Mouse (Mus musculus) lung, adult 2 months (tissue): ENCODE measurements around the gene Gm6370. TPM values are rescaled to one million over a fixed set of nuclear protein-coding genes. Genes with fewer than 3 reads are reported as not detected.
"Not testable (repeated sequence)": the region's sequence is repeated elsewhere in the genome, so short reads cannot be mapped to it uniquely, and the experiment has no call there.

Experiments
- DNase-seq: peaks from one replicate; pipeline ENCODE4 v3.0.0; 2022
- H3K4me1 ChIP-seq: fragments of 200-500 bp; 2 replicates; pipeline ENCODE4 v1.6.1; 2011; ENCODE audit warnings: low read length; ENCODE audit not compliant: control insufficient read depth, insufficient read depth
- H3K4me3 ChIP-seq: fragments of 200-500 bp; replicated peaks from 2 replicates; pipeline ENCODE3; 2011; ENCODE audit warnings: low read depth, mild to moderate bottlenecking, control low read depth, low read length; ENCODE audit errors: extremely low read depth
- CTCF ChIP-seq: fragments of 200-500 bp; IDR thresholded peaks from 2 replicates; pipeline ENCODE4 v1.5.1; 2011; ENCODE audit warnings: mild to moderate bottlenecking, low read length, control low read depth; ENCODE audit not compliant: insufficient read depth
- POLR2A ChIP-seq: fragments of 200-500 bp; IDR thresholded peaks from 2 replicates; pipeline ENCODE4 v1.6.1; 2011; ENCODE audit warnings: low read depth, mild to moderate bottlenecking, control low read depth, low read length, borderline replicate concordance; ENCODE audit errors: extremely low read depth
- WGBS: fragments of 180-500 bp; shearing (Covaris S2); methylation state at CpG from one replicate; pipeline ENCODE4 v1.1.7; 2018; 5-methylcytosine and 5-hydroxymethylcytosine counted together
- polyA plus RNA-seq: library from polyadenylated mRNA; depleted of rRNA; stranded (reverse); fragments of >200 nt; gene quantifications from 2 replicates; pipeline ENCODE4 v1.2.3, GENCODE M21; 2012; rRNA removed

Gm6370 gene
- polyA plus RNA-seq, result not detected in 2 replicates

DNA sequence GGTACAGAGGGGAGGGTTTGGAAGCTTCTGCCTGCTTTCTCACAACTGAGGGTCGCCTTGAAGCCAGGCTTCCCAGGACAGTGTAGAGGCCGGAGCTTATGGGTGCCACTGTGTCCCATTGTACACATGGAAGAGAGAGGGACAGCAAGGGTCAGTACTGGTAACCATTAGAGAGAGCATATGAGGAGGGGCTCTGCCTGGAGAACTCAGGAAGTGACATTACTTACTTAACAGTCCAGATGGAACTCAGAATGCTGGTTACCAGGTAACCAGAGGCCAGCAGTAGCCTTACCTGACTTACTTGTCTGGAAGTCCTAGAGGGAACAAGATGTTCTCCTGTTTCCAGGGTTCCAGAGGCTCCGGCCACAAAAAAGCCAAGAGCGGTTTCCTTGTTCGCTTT lies at the start of gene Gm6370:
Gm6370 (plus strand) TSS at position 301 of the 400 bp plus-strand sequence.
- H3K4me1 ChIP-seq, H3K4me3 ChIP-seq, DNase-seq: not testable (repeated sequence)
- WGBS, result no CpG with 5 or more reads among the region's 5 CpGs

DNA sequence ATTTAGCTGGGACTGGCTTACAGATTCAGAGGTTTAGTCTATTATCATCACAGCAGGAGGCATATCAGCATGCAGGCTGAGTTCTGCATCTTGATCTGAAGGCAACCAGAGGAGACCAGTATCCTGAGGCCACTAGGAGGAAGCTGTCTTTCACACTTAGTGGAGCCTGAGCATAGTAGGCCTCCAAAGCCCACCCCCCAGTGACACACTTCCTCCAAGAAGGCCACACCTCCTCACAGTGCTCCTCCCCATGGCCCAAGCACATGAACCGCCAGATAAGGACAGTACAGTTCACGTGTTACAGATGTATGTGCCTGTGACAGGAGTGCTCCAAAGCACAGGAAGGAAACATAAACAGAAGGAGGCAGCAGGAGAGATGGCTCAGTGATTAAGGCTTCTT lies 48.4 kb upstream of the Gm6370 start:
- DNase-seq, result no peak
- H3K4me1 ChIP-seq, result no peaks in the 10 kb centered on the region
- TF ChIP-seq CTCF (no peak), POLR2A (no peak)
- WGBS, result 36% methylated on average over 2 of the region's 2 CpGs
- no peak overlapping the region for H3K4me3 ChIP-seq

DNA sequence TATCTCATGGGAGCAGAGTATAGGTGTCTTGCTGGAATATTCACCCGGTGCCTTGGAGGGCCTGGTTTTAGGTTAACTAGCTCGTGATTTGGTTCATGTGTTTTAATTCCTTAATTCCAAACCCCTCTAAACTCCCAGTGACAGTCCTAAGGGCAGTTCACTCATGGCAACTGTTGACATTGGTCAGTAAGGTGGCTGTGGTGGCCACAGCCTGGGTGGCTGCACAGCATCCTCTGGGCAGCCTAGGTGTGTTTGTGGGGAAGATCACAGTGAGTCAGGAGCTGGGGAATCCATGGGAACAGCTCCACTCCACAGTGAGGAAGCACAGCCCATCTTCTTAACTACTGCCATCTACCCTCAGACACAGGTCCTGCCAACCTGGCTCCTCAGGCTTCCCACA lies 44.5 kb upstream of the Gm6370 start:
- Histone ChIP-seq H3K4me3 (no peak overlapping the region), H3K4me1 (no peaks in the 10 kb centered on the region)
- TF ChIP-seq CTCF (no peak), POLR2A (no peak)
- no peak for DNase-seq
- 78% methylated on average over 2 of the region's 2 CpGs for WGBS

GRCm38 (mm10) chr5:146451592-146452254 lies 39.4 kb upstream of the Gm6370 start:
- TF ChIP-seq POLR2A (no peak), CTCF (no peak)
- no peaks in the 10 kb centered on the region for H3K4me1 ChIP-seq
- H3K4me3 ChIP-seq, result no peak overlapping the region
- 70% methylated on average over 11 of the region's 11 CpGs for WGBS
- DNase-seq, result no peak

- Histone ChIP-seq H3K4me1 (no peaks in the 10 kb centered on the region), H3K4me3 (no peak overlapping the region)
- DNase-seq, result no peak
- no peak for TF ChIP-seq POLR2A
- no peak for TF ChIP-seq CTCF
- WGBS, result 75% methylated on average over 6 of the region's 6 CpGs
Observed at GRCm38 (mm10) chr5:146453556-146453955, 37.6 kb upstream of the Gm6370 start.

- WGBS, result 49% methylated on average over 8 of the region's 8 CpGs
Observed at GRCm38 (mm10) chr5:146461612-146462011, 29.6 kb upstream of the Gm6370 start.

GRCm38 (mm10) chr5:146466663-146467062 lies 24.5 kb upstream of the Gm6370 start:
- 92% methylated on average over 19 of the region's 19 CpGs for WGBS
- no peak for DNase-seq
- TF ChIP-seq CTCF, result no peak
- no peak for TF ChIP-seq POLR2A
- no peaks in the 10 kb centered on the region for H3K4me1 ChIP-seq
- no peak overlapping the region for H3K4me3 ChIP-seq

More at GRCm38 (mm10) chr5:146461612-146462011, 29.6 kb upstream of the Gm6370 start:
- DNase-seq, result peak; percentile 6
- no peak overlapping the region for H3K4me3 ChIP-seq
- TF ChIP-seq CTCF (no peak), POLR2A (no peak)
- H3K4me1 ChIP-seq, result no peaks in the 10 kb centered on the region

GRCm38 (mm10) chr5:146468311-146468710 lies 22.9 kb upstream of the Gm6370 start:
- H3K4me3 ChIP-seq, result no peak overlapping the region
- WGBS, result 86% methylated on average over 9 of the region's 9 CpGs
- TF ChIP-seq POLR2A, result no peak
- no peak for TF ChIP-seq CTCF
- no peak for DNase-seq
- no peaks in the 10 kb centered on the region for H3K4me1 ChIP-seq

DNA sequence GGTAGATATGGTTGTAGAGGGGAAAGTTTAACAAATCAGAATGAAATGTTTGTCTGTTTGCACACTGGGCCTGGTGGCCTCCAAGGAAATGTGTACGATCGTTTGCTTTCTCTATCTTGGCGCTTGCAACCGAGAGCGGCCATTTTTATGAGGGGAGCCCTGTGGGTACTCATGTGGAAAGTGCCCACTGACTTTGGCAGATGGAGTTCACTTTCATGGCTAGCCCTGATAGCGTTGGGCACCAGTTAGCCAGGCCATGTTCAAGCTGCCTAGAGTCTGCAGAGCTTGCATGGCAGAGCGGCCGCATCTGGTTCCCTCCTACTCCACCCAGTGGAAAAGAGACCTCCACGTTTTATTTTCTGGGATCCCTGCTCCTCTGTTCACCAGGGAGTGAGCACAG lies 20.3 kb upstream of the Gm6370 start:
- no peak for TF ChIP-seq CTCF
- TF ChIP-seq POLR2A, result no peak
- Histone ChIP-seq H3K4me3 (no peak overlapping the region), H3K4me1 (no peaks in the 10 kb centered on the region)
- no peak for DNase-seq
- WGBS, result 85% methylated on average over 9 of the region's 9 CpGs

- Histone ChIP-seq H3K4me3 (no peak overlapping the region), H3K4me1 (no peaks in the 10 kb centered on the region)
- WGBS, result 73% methylated on average over 5 of the region's 5 CpGs
- no peak for TF ChIP-seq CTCF
- no peak for TF ChIP-seq POLR2A
- DNase-seq, result no peak
Observed at GRCm38 (mm10) chr5:146471311-146471710, 19.9 kb upstream of the Gm6370 start.
